Mouse (Mus musculus): ENCODE measurements around the gene Plin5. TPM values are rescaled to one million over a fixed set of nuclear protein-coding genes. Genes with fewer than 3 reads are reported as not detected.
"Not testable (repeated sequence)": the region's sequence is repeated elsewhere in the genome, so short reads cannot be mapped to it uniquely, and the experiment has no call there.

The Plin5 gene
- total RNA-seq, 2 experiments from 2014 or later = 23.1 to 30.6 TPM

DNA sequence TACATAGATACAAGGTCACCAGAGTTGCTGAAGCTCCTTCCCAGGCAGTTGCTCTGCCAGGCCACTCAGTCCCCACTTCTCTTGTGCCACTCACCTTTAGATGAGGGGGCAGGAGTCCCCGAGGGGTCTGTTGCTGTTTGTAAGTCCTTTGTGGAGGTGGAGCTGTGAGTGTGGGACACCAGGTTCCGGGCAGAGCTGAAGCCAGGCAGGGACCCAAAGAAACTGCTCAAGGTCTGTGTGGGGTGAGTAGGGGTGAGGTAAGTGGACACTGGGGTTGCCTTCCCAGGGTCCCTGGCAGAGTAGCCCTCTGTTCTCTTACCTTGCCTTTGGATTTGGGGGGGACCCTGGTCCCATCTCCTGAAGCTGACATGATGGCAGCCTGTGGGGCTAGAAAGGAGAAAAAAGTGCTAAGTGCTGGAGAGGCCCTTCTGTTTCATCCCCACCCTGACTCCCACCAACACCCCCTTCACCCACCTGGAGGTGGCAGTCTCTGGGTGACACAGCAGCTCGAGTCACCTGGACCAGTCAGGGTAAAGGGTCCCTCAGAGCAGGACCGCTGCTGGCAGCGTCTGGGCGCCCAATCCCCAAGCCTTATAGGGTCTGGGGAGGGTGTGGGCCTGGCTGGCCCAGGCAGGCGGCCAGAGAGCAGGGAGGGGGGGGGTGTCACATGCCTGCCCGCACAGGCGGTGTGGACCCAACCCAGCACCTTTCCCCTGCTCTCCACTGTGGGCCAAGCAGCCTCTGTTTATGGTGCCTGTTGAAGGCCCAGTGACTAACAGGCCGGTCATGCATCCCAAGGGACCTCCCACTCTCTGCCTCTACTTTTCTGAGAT is 8.0 kb downstream of the Plin5 start, which contains the start of gene Plin4:
Gene Plin4 (minus strand): TSS at position 585 of the 833 bp plus-strand sequence.
- DNase-seq (ENCODE audit: low spot score in 2 of 2) = no peak

DNA sequence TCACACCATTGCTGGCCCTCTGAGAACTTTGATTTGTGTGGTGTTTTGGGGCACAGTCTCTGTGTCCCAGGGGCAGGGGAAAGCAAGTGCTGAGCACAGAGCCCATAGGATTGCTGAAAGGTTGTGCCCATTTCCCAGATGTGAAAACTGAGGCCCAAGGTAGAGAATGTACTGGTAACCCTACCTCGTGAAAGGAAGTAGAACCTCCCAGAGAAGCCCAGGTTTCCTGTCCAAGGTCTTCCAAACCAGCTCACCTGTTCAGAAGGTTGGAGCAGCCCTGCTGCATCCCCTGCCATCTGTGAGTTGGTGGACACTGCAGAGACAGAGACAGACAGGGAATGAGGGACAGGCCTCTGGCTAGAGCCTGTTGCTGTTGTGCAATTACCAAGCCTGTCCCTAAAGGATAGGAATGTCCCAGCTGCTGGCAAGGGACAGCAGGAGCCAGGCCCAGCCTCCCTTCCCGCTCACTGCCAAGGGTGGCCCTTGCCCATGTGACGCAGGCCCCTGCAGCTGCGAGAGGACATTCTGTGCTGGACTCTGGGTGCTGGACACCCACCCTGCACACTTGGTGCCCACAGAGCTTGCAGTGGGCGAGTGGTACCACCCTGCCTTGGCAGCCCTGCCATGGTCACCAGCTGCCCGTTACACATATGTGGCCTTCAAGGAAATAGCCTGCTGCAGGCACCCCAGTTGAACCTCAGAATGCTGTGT is 8.9 kb downstream of the Plin5 start:
- DNase-seq (ENCODE audit: low spot score in 2 of 2) = no peak

DNA sequence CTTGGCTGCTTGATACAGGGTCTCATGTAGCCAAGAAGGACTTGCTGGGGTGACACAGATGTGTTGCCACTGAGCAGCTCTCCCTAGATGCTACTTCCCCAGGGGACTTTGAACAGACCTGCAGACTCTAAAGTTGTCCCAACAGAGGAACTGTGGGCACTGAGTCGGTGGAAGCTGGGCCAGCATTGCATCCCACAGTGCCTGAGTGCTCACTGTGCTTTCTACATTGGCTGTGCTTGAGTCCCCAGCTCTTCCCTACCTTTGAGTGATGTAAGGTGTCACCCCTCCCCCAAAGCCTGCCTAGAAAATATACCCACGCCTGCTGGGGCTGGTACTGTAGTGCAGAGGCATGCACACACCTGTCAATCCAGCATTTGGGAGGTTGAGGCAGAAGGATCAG is 9.7 kb downstream of the Plin5 start:
- no peak for DNase-seq (ENCODE audit: low spot score in 2 of 2)

DNA sequence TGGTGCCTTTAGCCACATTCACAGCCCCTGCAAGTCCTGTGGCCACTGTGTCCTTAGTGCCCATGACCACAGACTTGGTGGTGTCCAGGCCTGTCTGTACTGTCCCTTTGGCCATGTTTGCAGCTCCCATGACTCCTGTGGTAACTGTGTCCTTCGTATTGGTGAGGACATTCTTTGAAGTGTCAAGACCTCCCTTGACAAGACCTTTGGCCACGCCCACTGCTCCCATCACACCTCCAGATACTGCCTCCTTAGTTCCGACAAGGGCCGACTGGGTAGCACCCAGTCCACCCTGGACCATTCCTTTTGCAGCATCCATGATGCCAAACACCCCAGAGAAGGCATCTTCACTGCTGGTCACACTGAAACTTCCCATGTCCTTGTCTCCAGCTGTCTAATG is 10.4 kb downstream of the Plin5 start:
- no peak for DNase-seq (ENCODE audit: low spot score in 2 of 2)

DNA sequence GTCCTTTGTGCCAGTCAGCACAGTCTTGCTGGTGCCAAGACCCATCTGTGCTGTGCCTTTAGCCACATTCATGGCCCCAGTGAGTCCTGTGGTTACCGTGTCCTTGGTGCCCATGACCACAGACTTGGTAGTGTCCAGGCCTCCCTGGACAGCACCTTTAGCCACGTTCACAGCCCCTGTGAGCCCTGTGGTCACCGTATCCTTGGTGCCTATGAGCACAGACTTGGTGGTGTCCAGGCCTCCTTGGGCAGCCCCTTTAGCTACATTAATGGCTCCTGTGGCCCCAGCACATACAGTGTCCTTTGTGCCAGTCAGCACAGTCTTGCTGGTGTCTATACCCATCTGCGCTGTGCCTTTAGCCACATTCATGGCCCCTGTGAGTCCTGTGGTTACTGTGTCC is 11.0 kb downstream of the Plin5 start:
- not testable (repeated sequence) for DNase-seq (ENCODE audit: low spot score in 2 of 2)

DNA sequence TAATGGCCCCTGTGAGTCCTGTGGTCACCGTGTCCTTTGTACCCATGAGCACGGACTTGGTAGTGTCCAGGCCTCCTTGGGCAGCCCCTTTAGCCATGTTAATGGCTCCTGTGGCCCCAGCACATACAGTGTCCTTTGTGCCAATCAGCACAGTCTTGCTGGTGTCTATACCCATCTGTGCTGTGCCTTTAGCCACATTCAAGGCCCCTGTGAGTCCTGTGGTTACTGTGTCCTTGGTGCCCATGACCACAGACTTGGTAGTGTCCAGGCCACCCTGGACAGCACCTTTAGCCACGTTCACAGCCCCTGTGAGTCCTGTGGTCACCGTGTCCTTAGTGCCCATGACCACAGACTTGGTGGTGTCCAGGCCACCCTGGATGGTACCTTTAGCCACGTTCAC is 12.6 kb downstream of the Plin5 start:
- not testable (repeated sequence) for DNase-seq (ENCODE audit: low spot score in 2 of 2)

DNA sequence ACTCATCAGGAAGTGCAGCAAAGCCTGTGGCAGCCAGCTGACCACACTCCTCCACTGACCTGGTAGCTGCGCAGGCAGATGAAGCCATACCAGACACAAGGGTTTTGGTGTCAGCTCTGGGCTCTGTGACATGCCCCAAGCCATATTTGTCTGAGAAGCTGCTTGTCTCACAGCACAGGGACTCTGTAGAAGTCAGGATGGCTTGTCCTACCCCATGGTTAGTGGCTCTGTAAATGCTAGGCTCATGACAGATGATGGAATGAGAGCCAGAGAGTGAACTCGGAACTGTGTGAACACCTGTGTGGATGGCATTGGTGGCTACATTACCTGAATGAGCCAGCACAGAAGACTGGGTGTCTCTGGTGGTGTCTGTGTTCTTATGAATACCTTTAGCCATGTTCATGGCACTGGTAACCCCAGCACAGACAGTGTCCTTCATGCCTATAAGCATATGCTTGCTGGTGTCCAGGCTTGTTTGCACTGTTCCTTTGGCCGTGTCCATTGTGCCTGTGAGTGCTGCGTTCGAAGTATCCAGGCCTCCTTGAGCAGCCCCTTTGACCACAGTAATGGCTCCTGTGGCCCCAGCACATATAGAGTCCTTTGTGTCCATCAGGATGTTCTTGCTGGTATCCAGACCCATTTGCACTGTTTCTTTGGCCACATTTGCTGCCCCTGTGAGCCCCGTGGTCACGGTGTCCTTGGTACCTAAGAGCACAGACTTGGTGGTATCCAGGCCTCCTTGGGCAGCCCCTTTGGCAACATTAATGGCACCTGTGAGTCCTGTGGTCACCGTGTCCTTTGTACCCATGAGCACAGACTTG is 13.7 kb downstream of the Plin5 start:
- DNase-seq (ENCODE audit: low spot score in 2 of 2) = no peak

DNA sequence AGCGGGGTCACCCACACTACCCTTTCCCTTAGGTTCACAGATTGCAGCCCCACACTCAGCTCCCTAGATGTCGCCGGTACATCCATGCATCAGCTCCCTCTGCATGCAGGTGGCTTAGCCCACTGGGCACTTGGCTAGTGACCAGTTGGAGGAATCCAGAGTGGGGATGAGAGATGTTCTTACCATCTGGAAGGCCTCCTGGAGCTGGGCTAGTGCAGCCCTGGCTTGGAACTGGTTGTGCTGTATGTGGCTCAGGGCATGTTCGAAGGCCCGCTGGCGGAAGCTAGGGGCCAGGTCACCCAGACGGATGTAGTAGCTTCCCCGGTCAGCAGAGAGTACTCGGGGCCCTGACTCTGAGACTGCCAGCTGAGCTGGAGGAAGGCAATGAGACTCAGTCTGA is 14.5 kb downstream of the Plin5 start:
- DNase-seq (ENCODE audit: low spot score in 2 of 2) = no peak

DNA sequence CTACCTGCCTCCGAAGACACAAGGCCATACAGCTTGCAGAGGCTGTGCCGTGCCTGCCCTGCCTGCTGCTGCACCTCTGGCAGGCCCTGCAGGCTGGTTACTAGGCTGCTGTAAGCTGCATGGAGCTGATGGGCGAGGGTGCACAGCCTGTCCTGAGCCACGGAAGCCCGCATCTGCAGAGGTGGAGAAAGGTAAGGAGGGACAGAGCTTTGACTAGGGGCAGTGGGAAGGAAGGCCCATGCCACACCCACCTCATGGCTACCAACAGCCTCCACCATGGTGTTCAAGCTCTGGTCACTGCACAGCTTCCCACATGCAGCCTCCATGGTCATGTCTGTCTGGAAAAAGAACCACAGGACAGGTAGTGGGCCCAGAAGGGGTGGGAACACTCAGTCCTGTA is 15.2 kb downstream of the Plin5 start:
- DNase-seq (ENCODE audit: low spot score in 2 of 2) = no peak

DNA sequence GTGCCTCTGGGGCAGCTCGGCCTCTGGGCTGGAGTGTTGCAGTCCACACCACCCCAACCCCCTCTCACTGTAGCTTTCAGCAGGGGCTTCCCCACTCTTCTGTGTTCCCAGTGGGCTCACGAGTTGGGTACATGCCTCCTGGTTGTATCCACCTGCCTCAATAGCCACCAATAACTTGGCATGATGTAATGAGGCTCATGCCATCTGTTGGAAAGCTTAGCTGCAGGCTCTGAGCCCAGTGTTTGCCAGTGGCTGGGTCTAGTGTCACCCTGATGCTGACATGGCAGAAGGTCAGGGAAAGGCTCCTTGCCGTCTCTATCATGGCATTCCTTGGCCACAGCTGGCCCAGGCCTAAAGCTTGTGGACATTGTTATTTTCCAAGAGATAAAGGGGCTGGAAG is 16.6 kb downstream of the Plin5 start:
- DNase-seq (ENCODE audit: low spot score in 2 of 2) = no peak

DNA sequence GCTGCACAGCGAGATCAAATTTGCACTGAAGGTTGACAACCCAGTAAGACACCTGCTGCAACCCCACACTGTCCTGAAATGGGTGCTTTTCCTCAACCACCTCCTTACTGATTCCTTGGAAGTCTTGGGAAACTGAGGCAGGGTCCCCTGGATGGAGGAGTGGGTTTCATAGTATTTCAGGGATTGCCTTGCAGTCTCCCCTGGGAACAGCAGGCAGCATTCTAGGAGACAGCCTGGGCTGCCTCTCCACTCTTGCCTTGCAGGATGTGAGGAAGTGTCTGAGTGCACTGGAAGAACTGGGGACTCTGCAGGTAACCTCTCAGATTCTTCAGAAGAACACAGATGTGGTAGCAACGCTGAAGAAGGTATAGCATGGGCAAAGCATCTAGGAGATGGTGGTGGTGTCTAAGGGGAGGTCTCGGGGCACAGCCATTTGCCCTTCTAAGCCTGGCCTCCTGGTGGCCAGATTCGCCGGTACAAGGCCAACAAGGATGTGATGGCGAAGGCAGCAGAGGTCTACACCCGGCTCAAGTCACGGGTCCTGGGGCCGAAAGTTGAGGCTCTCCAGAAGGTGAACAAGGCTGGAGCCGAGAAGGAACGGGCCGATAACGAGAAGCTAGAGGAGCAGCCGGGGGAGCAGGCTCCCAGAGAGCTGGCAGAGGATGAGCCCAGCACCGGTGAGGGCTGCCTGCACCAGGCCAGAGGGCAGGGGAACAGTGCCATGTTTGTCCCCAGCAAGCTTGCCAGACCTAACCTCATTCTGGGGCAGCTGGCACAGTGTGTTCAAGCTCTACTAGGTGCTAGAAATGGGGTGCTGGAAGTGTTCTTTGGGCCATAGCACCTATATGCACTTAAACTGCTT is 18.5 kb downstream of the Plin5 start:
- no peak for DNase-seq (ENCODE audit: low spot score in 2 of 2)

DNA sequence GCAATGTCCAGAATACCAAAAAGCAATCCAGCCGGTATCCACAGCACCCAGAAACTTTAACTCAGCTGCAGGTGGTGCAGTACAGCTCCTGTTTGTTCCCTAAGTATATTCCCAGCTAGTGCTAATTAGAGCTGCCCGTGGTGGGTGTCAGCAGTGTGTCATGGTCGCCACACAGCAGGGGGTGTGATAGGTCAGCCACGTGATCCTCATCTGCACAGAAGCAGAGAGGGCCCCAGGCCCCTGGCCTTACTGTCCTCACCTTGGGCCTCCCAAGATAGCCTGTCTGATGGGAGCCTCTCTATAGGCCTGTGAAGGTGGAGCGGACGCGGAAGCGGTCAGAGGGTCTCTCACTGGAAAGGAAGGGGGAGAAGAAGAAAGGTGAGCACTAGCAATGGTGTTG is 19.2 kb downstream of the Plin5 start:
- no peak for DNase-seq (ENCODE audit: low spot score in 2 of 2)

DNA sequence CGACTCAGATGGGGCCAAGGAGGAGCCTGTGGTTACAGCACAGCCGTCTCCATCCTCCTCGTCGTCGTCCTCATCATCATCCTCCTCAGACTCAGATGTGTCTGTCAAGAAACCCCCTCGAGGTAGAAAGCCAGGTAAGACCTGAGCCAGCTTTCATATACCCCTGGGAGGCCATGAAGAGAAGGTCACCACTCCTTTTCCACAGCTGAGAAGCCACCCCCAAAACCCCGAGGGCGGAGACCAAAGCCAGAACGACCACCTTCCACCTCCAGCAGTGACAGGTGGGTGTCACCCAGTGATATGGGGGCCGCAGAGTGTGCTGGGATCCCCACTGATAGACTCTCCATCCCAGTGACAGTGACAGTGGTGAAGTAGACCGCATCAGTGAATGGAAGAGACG is 20.5 kb downstream of the Plin5 start:
- no peak for DNase-seq (ENCODE audit: low spot score in 2 of 2)

DNA sequence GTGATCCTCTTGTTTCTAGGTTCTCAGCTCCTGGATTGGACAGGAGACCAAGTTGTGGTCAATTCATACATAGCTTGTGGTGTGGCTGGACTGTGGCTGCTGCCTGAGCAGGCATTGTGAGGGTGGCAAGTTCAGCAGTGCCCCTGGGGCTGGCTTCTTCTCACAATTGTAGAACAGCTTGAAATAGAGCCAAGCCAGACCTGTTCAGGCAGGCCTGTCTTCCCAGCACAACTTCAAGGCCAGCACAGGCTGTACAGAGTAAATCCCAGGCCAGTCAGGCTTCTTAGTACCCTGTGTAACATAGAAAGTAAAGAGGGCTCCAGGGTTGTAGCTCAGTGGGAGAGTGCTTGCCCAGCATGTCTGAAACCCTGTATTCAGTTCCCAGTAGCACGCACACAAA is 24.6 kb downstream of the Plin5 start:
- no peak for DNase-seq (ENCODE audit: low spot score in 2 of 2)

DNA sequence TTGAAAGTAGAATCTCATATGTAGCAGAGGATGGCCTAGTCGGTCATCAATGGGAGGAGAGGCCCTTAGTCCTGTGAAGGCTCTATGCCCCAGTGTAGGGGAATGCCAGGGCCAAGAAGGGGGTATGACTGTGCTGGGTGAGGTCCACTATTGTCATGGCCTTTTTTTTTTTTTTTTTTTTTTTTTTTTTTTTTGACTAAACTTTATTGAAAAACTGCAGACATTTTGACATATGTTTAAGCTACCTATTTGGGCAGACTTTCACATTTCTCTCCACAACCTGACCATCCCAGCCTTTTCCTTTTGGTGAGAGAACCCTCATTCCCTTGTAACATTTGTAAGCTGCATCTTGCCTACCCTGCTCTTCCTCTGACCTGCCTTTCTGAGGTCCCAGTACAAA is 25.1 kb downstream of the Plin5 start:
- DNase-seq (ENCODE audit: low spot score in 2 of 2) = no peak

DNA sequence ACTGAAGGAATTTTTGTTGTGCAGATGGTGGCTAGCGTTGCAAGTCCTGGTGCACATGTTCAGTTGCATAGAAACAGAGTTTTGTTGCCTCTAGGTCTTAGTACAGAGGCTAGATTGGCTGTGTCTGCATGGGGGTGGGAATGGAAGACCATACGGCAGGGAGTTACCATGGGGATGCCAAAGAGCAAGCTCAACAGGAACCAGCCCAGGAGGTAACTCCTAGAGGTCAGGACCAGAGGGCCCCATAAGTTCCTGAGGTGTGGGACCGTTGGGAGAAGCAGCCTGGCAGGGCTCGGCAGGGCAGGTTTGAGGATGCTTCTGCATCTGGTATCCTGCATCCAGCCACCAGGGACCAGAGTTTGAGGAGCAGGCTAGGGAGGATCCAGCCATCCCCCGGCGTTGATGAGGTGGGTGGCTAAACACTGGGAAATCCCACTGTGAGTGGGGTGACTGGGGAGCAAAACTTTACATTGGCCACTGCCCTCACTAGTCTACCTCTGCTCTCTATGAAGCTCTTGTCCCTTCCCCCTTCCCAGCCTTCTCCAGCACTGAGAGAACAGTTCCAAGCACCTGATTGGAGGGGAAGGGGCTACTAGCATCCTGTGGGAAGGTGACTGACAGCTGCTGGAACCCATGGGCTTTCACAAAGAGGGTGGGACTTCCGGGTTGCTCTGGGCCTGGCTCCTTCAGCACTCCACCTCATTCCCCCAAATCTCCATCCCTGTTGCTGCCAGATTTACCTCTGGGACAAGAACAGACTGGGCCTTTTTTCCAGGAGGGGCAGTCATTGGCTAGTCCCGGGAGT is 36.4 kb downstream of the Plin5 start:
- no peak for DNase-seq (ENCODE audit: low spot score in 2 of 2)

DNA sequence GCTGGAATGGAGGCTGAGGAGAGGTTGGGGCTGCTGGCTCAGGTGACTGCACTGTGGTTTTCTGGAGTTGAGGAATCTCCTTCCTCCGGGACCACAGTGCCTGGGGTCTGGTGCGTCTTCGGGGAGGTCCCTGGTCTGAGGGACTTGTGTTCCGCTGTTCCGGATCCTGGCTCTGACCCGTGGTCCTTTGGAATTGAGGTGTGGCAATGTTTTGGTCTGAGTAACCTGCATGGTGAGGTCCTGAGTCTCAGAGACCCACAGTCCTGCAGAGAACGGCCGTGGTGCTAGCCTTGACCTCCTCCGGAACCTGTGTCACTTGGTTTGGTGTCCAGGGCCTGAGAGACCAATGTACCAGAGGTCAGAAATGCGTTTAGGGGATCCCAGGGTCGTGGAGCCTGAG is 37.5 kb downstream of the Plin5 start:
- no peak for DNase-seq (ENCODE audit: low spot score in 2 of 2)

DNA sequence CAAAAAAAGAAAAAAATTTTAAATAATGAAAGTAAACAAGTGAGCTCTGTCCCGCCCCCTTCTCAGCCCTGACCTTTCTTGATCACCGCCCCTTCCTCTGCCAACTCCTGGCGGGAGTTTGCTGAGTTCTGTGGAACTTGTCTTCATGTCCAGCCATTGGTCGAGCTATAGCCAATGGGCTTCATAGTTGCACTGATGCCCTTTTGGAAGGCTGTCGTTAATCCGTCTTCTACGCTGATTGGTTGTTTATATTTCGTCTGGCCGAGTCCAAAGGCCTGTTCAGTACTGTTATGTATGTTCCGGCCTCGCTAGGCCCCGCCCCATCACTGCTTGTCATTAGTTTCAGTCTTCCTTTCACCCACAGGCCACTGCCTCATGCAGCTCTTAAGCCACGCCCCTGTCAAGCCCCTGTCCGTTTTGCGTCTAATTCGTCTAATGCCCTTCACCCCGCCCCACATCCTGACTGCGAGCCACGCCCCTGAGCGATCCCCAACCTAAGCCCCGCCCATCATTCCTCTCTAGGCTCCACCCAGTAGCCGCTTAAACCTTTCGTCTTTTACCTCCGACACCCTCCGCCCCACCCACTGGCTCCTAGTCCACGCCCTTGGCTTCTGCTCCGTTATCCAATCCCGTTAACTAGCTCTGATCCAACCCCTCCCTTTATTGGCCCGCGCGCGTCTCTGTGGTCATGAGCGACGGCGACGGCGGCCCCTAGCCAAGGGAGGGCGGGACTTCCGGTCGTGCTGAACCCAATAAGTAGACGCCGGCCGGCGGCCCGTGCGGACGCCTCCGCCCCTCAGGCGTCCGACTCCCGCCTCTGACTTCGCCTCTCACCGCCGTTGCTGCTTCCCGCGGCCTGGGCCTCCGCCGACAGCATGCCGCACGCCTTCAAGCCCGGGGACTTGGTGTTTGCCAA is 38.3 kb downstream of the Plin5 start, which contains the start of gene Hdgfl2:
Gene Hdgfl2 (plus strand): TSS at position 755 of the 916 bp plus-strand sequence.
- DNase-seq (ENCODE audit: low spot score in 2 of 2) = peak; percentile 96 to 98

DNA sequence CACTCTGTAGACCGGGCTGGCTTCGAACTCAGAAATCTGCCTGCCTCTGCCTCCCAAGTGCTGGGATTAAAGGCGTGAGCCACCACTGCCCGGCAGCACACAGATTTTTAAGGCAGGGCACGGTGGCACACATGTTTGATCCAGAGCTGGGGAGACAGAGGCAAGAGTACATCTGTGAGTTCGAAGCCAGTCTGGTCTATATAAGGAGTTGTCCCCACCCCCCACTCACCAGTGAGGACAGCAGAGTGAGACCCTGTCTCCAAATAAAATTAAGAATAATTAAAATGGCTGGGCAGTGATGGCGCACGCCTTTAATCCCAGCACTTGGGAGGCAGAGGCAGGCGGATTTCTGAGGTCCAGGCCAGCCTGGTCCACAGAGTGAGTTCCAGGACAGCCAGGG is 39.0 kb downstream of the Plin5 start:
- DNase-seq (ENCODE audit: low spot score in 2 of 2) = not testable (repeated sequence)
